Mouse (Mus musculus): ENCODE measurements around the gene Ccdc97. TPM values are rescaled to one million over a fixed set of nuclear protein-coding genes. Genes with fewer than 3 reads are reported as not detected.

Ccdc97 gene
- polyA plus RNA-seq, 1 experiment from 2014 or later: 29.0 TPM

DNA sequence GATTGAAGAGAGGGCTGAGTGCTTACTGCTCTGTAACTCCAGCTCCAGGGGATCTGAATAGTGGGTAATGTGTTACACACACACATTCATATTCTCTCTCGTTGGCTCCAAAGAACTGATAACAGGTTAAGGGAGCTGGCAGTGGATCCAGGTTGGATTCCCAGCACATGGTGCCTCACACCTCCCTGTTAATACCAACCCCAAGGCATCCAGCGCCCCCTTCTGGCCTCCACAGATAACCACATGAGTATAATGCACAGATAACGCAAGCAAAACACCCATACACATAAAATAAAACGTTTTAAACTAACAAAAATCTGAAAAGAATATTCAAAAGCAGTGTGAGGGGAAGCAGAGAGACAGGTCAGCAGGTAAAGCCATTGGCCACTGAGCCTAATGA is 46.4 kb downstream of the Ccdc97 start:
- H3K4me3 ChIP-seq (replicated peaks): no peak overlapping the region
- peaks cover 15% of the 10 kb centered on the region for H3K36me3 ChIP-seq (replicated peaks)
- WGBS: 55% methylated on average over 4 of the region's 4 CpGs
- no peak overlapping the region for H3K4me2 ChIP-seq
- no peaks in the 10 kb centered on the region for H3K9me3 ChIP-seq
- H3K27me3 ChIP-seq: peaks cover 42% of the 10 kb centered on the region
- ATAC-seq (ENCODE audit: low FRiP score): no peak
- no peak overlapping the region for H3K27ac ChIP-seq
- peaks cover 9% of the 10 kb centered on the region for H3K4me1 ChIP-seq
- no peak overlapping the region for H3K9ac ChIP-seq

DNA sequence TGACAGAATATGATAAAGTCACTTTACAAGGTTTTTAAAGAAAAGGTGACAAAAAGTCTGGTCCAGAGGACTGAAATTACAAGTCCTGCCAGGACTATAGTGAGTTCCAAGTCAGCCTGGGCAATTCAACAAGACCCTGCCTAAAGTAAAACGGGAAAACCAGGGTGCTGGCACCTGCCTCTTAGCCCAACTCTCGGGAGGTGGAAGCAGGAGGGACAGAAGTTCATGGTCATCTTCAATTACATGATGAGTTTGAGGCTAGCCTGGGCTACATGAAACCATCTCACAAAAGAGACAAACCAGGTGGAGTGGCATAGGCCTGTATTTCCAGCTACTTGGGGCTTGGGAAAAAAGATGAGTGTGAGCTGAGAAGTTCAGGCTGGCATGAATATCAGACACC is 47.2 kb downstream of the Ccdc97 start:
- peaks cover 18% of the 10 kb centered on the region for H3K36me3 ChIP-seq (replicated peaks)
- H3K4me1 ChIP-seq: peaks cover 9% of the 10 kb centered on the region
- no peak overlapping the region for H3K4me3 ChIP-seq (replicated peaks)
- H3K4me2 ChIP-seq: no peak overlapping the region
- no peaks in the 10 kb centered on the region for H3K9me3 ChIP-seq
- 86% methylated on average over 2 of the region's 2 CpGs for WGBS
- H3K27ac ChIP-seq: no peak overlapping the region
- peaks cover 38% of the 10 kb centered on the region for H3K27me3 ChIP-seq
- no peak overlapping the region for H3K9ac ChIP-seq
- ATAC-seq (ENCODE audit: low FRiP score): no peak

DNA sequence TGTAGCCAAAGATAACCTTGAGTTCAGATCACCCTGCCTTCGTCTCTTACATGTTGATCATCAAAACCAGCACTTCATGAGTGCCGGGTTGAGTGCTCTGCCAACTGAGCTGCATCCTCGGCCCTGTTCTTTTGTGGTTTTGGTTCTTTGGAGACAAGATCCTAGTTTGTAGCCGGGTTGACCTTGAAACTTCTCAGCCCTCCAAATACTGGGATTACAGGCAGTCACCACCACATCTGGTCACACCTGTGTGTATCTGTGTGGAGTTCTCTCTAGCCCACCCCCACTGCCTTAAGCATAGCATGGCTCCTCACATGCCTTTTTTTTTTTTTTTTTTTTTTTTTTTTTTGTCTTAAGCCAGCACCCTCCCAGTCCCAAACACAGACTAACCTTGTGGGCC is 48.8 kb downstream of the Ccdc97 start:
- peaks cover 29% of the 10 kb centered on the region for H3K36me3 ChIP-seq (replicated peaks)
- ATAC-seq (ENCODE audit: low FRiP score): no peak
- H3K9me3 ChIP-seq: no peaks in the 10 kb centered on the region
- H3K27ac ChIP-seq: no peak overlapping the region
- H3K27me3 ChIP-seq: peaks cover 23% of the 10 kb centered on the region
- no peak overlapping the region for H3K9ac ChIP-seq
- 87% methylated on average over 4 of the region's 4 CpGs for WGBS
- no peak overlapping the region for H3K4me3 ChIP-seq (replicated peaks)
- H3K4me1 ChIP-seq: peaks cover 8% of the 10 kb centered on the region
- no peak overlapping the region for H3K4me2 ChIP-seq

DNA sequence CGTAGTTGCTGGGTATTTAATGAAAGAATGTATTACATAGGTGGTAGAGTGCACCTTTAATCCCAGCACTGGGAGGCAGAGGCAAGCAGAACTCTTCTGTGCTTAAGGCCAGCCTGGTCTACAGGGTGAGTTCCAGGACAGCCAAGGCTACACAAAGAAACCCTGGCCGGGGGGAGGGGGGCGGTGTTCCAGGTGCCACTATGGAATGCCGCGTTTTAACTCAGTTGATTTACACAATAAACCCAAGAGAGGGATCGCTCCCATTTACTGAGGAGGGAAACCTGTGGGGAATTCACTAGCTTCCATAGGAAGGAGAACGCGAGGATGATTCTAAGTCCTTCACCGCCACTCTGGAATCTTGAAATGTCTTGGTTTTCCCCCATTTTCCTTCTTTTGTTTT is 49.3 kb downstream of the Ccdc97 start:
- Histone ChIP-seq H3K4me1 (peaks cover 4% of the 10 kb centered on the region; the same call in 1 of the 2 replicates), H3K4me2 (no peak overlapping the region), H3K4me3 (replicated peaks) (no peak overlapping the region), H3K27ac (no peak overlapping the region), H3K9ac (no peak overlapping the region), H3K9me3 (no peaks in the 10 kb centered on the region), H3K36me3 (replicated peaks) (peaks cover 34% of the 10 kb centered on the region), H3K27me3 (peaks cover 18% of the 10 kb centered on the region)
- WGBS: 82% methylated on average over 9 of the region's 9 CpGs
- no peak for ATAC-seq (ENCODE audit: low FRiP score)

DNA sequence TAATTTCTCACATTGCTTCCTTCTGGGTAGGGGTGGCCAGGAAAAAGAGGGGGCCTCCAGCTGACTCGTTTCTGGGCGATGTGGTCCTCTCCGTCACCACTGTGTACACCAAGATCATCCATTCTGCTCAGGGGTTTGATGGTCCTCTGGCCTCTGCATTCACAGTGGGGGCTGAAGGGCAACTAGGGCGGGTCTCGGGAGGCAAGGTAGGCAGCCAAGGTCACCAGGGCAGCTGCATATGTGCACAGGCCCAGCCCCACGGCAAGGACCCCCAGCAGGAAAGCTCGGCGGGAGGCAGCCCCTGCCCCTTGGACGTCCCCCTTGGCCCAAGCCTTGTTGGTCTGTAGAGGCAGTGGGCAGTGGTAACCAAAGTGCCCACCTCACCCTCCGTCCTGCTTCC is 49.7 kb downstream of the Ccdc97 start:
- no peak for ATAC-seq (ENCODE audit: low FRiP score)
- H3K4me2 ChIP-seq: no peak overlapping the region
- 86% methylated on average over 10 of the region's 10 CpGs for WGBS
- H3K27ac ChIP-seq: no peak overlapping the region
- H3K4me1 ChIP-seq: no peaks in the 10 kb centered on the region
- H3K4me3 ChIP-seq (replicated peaks): no peak overlapping the region
- H3K9me3 ChIP-seq: no peaks in the 10 kb centered on the region
- H3K9ac ChIP-seq: no peak overlapping the region
- H3K36me3 ChIP-seq (replicated peaks): peaks cover 38% of the 10 kb centered on the region
- peaks cover 13% of the 10 kb centered on the region for H3K27me3 ChIP-seq

DNA sequence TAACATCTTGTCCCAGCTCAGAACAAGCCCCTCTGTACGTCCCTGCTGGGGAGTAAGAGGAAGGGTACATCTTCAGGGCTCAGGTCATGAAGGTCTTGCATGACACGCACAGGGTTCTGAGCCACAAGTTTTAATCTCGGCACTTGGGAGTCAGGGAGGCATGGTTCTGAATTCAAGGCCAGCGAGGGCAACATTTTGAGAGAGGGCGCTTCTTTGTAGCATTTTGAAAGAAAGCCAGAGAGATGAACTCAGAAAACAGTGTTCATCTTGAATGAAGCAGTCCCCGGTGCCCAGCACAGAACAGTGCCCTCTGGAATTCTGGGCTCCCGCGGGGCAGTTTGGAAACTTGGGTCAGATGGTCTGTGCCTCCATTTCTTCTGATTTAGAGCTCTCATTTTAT is 52.5 kb downstream of the Ccdc97 start:
- WGBS: 95% methylated on average over 8 of the region's 8 CpGs
- no peak overlapping the region for H3K4me2 ChIP-seq
- H3K4me3 ChIP-seq (replicated peaks): no peak overlapping the region
- H3K36me3 ChIP-seq (replicated peaks): peaks cover 49% of the 10 kb centered on the region
- no peak for ATAC-seq (ENCODE audit: low FRiP score)
- no peak overlapping the region for H3K9ac ChIP-seq
- no peak overlapping the region for H3K27ac ChIP-seq
- H3K9me3 ChIP-seq: no peaks in the 10 kb centered on the region
- H3K27me3 ChIP-seq: no peaks in the 10 kb centered on the region
- no peaks in the 10 kb centered on the region for H3K4me1 ChIP-seq

Other genes with a start within 250 kb of the Ccdc97 start
- gene Ceacam1, start 241.5 kb downstream of the Ccdc97 start, polyA plus RNA-seq (2016; fragmentation: Nextera tagmentation; extraction: Ambion mirVana): 0.23 and 0.51 TPM in 2 replicates
- gene Ceacam2, start 179.2 kb downstream of the Ccdc97 start, polyA plus RNA-seq (2016; fragmentation: Nextera tagmentation; extraction: Ambion mirVana): not detected in 2 replicates
- gene Erich4, start 103.2 kb downstream of the Ccdc97 start, polyA plus RNA-seq (2016; fragmentation: Nextera tagmentation; extraction: Ambion mirVana): not detected in 2 replicates
- gene Dmac2, start 99.7 kb downstream of the Ccdc97 start, polyA plus RNA-seq (2016; fragmentation: Nextera tagmentation; extraction: Ambion mirVana): 24.0 and 25.1 TPM in 2 replicates
- 0.70 and 0.79 TPM in 2 replicates for gene B3gnt8, start 92.4 kb downstream of the Ccdc97 start, polyA plus RNA-seq (2016; fragmentation: Nextera tagmentation; extraction: Ambion mirVana)
- gene Bckdha, start 60.1 kb downstream of the Ccdc97 start, polyA plus RNA-seq (2016; fragmentation: Nextera tagmentation; extraction: Ambion mirVana): 36.1 and 38.1 TPM in 2 replicates
- 49.8 and 51.1 TPM in 2 replicates for gene Exosc5, start 59.9 kb downstream of the Ccdc97 start, polyA plus RNA-seq (2016; fragmentation: Nextera tagmentation; extraction: Ambion mirVana)
- gene Tmem91, start 43.9 kb downstream of the Ccdc97 start, polyA plus RNA-seq (2016; fragmentation: Nextera tagmentation; extraction: Ambion mirVana): 3.2 and 4.0 TPM in 2 replicates
- gene B9d2, start 38.3 kb downstream of the Ccdc97 start, polyA plus RNA-seq (2016; fragmentation: Nextera tagmentation; extraction: Ambion mirVana): 31.3 and 31.6 TPM in 2 replicates
- 1.3 and 1.6 TPM in 2 replicates for gene Tgfb1, start 32.1 kb downstream of the Ccdc97 start, polyA plus RNA-seq (2016; fragmentation: Nextera tagmentation; extraction: Ambion mirVana)
- gene Hnrnpul1, start 35.7 kb upstream of the Ccdc97 start, polyA plus RNA-seq (2016; fragmentation: Nextera tagmentation; extraction: Ambion mirVana): 78.4 and 86.0 TPM in 2 replicates
- 31.0 and 33.6 TPM in 2 replicates for gene Axl, start 69.6 kb upstream of the Ccdc97 start, polyA plus RNA-seq (2016; fragmentation: Nextera tagmentation; extraction: Ambion mirVana)
- 0.51 and 0.55 TPM in 2 replicates for gene Cyp2s1, start 97.8 kb upstream of the Ccdc97 start, polyA plus RNA-seq (2016; fragmentation: Nextera tagmentation; extraction: Ambion mirVana)
- not detected in 2 replicates for gene Cyp2b10, start 178.5 kb upstream of the Ccdc97 start, polyA plus RNA-seq (2016; fragmentation: Nextera tagmentation; extraction: Ambion mirVana)